Mouse (Mus musculus) embryonic facial prominence, embryonic 10.5 days (tissue): ENCODE measurements at regions not wholly inside any gene's neighbourhood (a gene's known extent, or its start where the extent isn't known, plus 50 kb on each side); places are given as distances from the start of the nearest gene placed in this dataset.

Experiments
- DNase-seq: peaks from one replicate; pipeline ENCODE4 v3.0.0-alpha.2; 2017; ENCODE audit warnings: low spot score
- H3K27ac ChIP-seq: fragments of 300-500 bp; sonication (generic); replicated peaks from 2 replicates; pipeline ENCODE4 v1.5.1; 2016; ENCODE audit warnings: mild to moderate bottlenecking
- H3K27me3 ChIP-seq: fragments of 300-500 bp; sonication (generic); replicated peaks from 2 replicates; pipeline ENCODE4 v1.6.1; 2016; ENCODE audit warnings: low read depth, mild to moderate bottlenecking; ENCODE audit not compliant: poor library complexity, severe bottlenecking
- H3K36me3 ChIP-seq: fragments of 300-500 bp; sonication (generic); replicated peaks from 2 replicates; pipeline ENCODE4 v1.6.1; 2016; ENCODE audit warnings: mild to moderate bottlenecking, moderate library complexity
- H3K4me1 ChIP-seq: fragments of 300-500 bp; sonication (generic); 2 replicates; pipeline ENCODE4 v1.6.1; 2016
- H3K4me3 ChIP-seq: fragments of 300-500 bp; sonication (generic); 2 replicates; pipeline ENCODE4 v1.5.1; 2016; ENCODE audit warnings: mild to moderate bottlenecking, moderate library complexity
- H3K9me3 ChIP-seq: fragments of 300-500 bp; sonication (generic); 2 replicates; pipeline ENCODE4 v1.6.1; 2016; ENCODE audit warnings: mild to moderate bottlenecking
- WGBS: fragments of 180-500 bp; shearing (Covaris S2); methylation state at CpG from one replicate; pipeline ENCODE4 v1.1.7; 2016; 5-methylcytosine and 5-hydroxymethylcytosine counted together

GRCm38 (mm10) chr11:56341040-56341439, 300.2 kb upstream of the Nmur2 start:
- H3K4me3 ChIP-seq: no peak overlapping the region
- no peaks in the 10 kb centered on the region for H3K4me1 ChIP-seq
- no peak for DNase-seq
- WGBS: 85% methylated on average over 2 of the region's 2 CpGs
- no peaks in the 10 kb centered on the region for H3K36me3 ChIP-seq
- no peaks in the 10 kb centered on the region for H3K27me3 ChIP-seq
- no peaks in the 10 kb centered on the region for H3K9me3 ChIP-seq
- no peak overlapping the region for H3K27ac ChIP-seq

- H3K4me3 ChIP-seq: no peak overlapping the region
- H3K27ac ChIP-seq: no peak overlapping the region
- no peaks in the 10 kb centered on the region for H3K27me3 ChIP-seq
- DNase-seq: no peak
- WGBS: 85% methylated on average over 2 of the region's 2 CpGs
- no peaks in the 10 kb centered on the region for H3K9me3 ChIP-seq
- H3K4me1 ChIP-seq: no peaks in the 10 kb centered on the region
- H3K36me3 ChIP-seq: no peaks in the 10 kb centered on the region
Observed at GRCm38 (mm10) chr11:56338511-56338910, 297.7 kb upstream of the Nmur2 start.

GRCm38 (mm10) chr11:56335937-56336336, 295.1 kb upstream of the Nmur2 start:
- Histone ChIP-seq H3K36me3 (no peaks in the 10 kb centered on the region), H3K27me3 (no peaks in the 10 kb centered on the region), H3K9me3 (no peaks in the 10 kb centered on the region), H3K27ac (no peak overlapping the region), H3K4me1 (no peaks in the 10 kb centered on the region), H3K4me3 (no peak overlapping the region)
- DNase-seq: no peak

DNA sequence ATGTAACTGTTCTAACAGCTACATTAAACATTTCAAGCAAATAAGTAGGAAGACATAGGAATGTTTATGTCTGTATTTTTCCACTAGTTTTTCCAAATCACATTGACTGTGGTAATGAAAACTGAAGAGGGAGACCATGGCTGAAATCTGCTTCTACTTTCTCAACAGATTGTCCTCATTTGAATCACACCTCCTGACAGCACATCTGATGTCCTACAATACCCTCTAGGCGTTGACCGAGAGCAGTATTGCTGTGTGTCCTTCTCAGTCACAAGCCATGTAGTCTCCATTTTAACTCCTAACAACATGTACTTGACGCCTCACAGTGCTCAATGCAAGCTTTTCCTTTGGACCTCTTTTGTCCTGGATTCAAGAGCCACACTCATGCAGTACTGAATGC, 279.5 kb upstream of the Nmur2 start:
- no peak for DNase-seq
- Histone ChIP-seq H3K36me3 (no peaks in the 10 kb centered on the region), H3K4me3 (no peak overlapping the region), H3K27ac (no peak overlapping the region), H3K4me1 (no peaks in the 10 kb centered on the region), H3K27me3 (no peaks in the 10 kb centered on the region), H3K9me3 (no peaks in the 10 kb centered on the region)
- WGBS: 88% methylated on average over 3 of the region's 3 CpGs

GRCm38 (mm10) chr11:56315221-56315987, 274.6 kb upstream of the Nmur2 start:
- H3K9me3 ChIP-seq: no peaks in the 10 kb centered on the region
- no peaks in the 10 kb centered on the region for H3K36me3 ChIP-seq
- no peak overlapping the region for H3K27ac ChIP-seq
- no peak overlapping the region for H3K4me3 ChIP-seq
- no peak for DNase-seq
- no peaks in the 10 kb centered on the region for H3K27me3 ChIP-seq
- 86% methylated on average over 5 of the region's 5 CpGs for WGBS
- H3K4me1 ChIP-seq: no peaks in the 10 kb centered on the region

- DNase-seq: no peak
- Histone ChIP-seq H3K4me3 (no peak overlapping the region), H3K4me1 (no peaks in the 10 kb centered on the region), H3K36me3 (no peaks in the 10 kb centered on the region), H3K27me3 (no peaks in the 10 kb centered on the region), H3K27ac (no peak overlapping the region), H3K9me3 (no peaks in the 10 kb centered on the region)
- 90% methylated on average over 1 of the region's 1 CpGs for WGBS
Observed at GRCm38 (mm10) chr11:56309549-56309948, 268.7 kb upstream of the Nmur2 start.

DNA sequence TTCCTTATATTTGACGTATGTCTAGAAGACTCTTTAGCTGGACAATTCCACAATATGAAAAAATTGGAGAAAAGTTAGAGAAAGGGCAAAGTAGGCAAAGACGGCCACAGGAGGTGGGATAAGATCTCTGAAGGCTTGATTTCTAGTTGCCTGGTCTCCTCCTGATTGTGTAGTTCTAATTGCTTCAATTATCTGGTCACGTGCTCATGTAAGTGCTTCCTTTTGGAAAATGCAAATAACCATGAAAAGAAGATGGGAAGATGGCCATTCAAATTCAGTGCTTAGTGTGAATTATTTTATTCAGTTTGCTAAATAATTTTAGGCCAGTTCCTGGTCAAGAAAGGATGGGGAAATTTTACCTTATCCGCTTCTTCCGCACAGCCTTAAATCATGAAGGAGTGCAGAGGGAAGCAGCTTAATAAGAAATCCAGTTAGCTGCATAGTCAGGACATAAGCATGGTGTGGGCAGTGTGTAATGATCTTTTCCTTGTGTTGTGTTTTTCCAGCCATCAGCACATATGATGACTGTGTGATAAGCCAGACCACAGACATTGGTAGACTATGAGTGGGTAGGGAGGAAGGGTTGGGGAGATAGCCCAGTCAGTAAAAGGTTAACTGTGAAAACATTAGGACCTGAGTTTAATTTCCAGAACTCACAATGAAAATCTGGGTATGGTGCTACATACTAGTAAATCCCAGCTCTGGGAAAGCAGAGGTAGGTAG, 267.7 kb upstream of the Nmur2 start:
- 84% methylated on average over 5 of the region's 5 CpGs for WGBS
- H3K9me3 ChIP-seq: no peaks in the 10 kb centered on the region
- H3K36me3 ChIP-seq: no peaks in the 10 kb centered on the region
- H3K4me3 ChIP-seq: no peak overlapping the region
- DNase-seq: no peak
- H3K27ac ChIP-seq: no peak overlapping the region
- H3K27me3 ChIP-seq: no peaks in the 10 kb centered on the region
- no peaks in the 10 kb centered on the region for H3K4me1 ChIP-seq

- Histone ChIP-seq H3K9me3 (no peaks in the 10 kb centered on the region), H3K27ac (no peak overlapping the region), H3K4me3 (no peak overlapping the region), H3K36me3 (no peaks in the 10 kb centered on the region), H3K27me3 (no peaks in the 10 kb centered on the region), H3K4me1 (no peaks in the 10 kb centered on the region)
- 25% methylated on average over 3 of the region's 3 CpGs for WGBS
- peak; percentile 11 for DNase-seq
Observed at GRCm38 (mm10) chr11:56307051-56307450, 266.2 kb upstream of the Nmur2 start.

DNA sequence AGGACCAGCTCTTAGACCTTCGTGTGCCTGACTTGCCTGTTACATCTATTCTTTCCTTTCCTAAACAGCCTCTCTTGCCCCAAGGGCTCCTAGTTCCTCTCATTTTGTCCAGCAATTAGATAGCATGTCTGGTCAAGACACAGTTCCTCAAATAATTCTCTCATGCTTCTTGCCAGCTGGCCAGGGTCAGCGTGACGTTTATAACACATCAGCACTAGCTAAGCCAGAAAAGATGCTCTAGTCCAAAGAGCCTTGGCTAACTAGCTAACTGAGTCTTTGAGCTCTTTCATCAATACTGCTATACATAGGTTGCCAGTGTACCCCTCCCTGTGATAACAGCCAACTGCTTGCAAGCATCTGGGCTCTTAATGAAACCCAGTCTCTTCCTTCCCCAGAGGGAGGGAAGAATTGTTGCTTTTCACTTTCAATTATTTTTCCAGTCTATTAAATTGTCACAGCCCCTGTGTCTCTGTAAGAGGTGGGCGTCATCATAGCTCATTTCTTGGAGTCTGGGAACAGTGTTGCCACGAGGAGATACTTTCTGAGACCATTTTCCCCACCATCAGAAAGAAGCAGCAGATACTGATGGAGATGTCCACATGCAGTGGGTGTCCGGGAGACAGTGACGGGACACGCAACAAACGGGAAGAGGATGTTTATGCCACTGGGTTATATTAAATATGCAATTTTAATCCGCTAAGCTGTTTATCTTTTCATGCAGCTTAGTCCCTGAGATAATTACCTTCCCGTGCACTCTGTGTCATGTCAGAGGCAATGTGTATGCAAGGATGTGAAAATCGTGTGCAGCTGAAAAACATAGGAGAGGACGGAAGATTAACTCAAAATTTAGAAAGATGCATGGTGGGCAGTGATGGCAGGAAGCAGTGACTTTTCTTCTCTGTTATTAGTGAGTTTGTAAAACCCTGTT, 250.1 kb upstream of the Nmur2 start:
- Histone ChIP-seq H3K36me3 (no peaks in the 10 kb centered on the region), H3K4me1 (no peaks in the 10 kb centered on the region), H3K4me3 (no peak overlapping the region), H3K27me3 (no peaks in the 10 kb centered on the region), H3K27ac (no peak overlapping the region), H3K9me3 (no peaks in the 10 kb centered on the region)
- 86% methylated on average over 13 of the region's 13 CpGs for WGBS
- no peak for DNase-seq

- no peak overlapping the region for H3K4me3 ChIP-seq
- H3K27me3 ChIP-seq: no peaks in the 10 kb centered on the region
- H3K36me3 ChIP-seq: no peaks in the 10 kb centered on the region
- H3K9me3 ChIP-seq: no peaks in the 10 kb centered on the region
- H3K27ac ChIP-seq: no peak overlapping the region
- DNase-seq: no peak
- 79% methylated on average over 2 of the region's 2 CpGs for WGBS
- no peaks in the 10 kb centered on the region for H3K4me1 ChIP-seq
Observed at GRCm38 (mm10) chr11:56285575-56286260, 244.9 kb upstream of the Nmur2 start.

DNA sequence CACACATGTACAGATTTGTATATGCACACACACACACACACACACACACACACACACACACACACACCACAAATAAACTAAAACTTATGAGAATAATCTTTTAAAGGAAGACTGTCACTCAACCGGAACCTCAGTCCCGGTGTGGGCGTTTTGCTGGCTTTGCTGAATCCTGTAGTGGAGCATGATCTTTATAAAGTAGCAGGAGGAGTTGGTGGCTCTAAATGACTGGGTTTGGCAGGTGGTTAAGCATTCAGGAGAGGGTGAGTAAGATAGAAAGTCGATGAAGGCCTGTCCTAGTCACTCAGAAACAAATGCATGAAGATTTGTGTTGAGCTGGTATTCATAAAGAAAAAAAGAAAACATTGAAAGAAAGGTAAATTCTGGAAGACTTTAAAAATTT, 240.4 kb upstream of the Nmur2 start:
- Histone ChIP-seq H3K27ac (no peak overlapping the region), H3K4me1 (no peaks in the 10 kb centered on the region), H3K27me3 (no peaks in the 10 kb centered on the region), H3K4me3 (no peak overlapping the region), H3K9me3 (no peaks in the 10 kb centered on the region), H3K36me3 (no peaks in the 10 kb centered on the region)
- WGBS: 87% methylated on average over 4 of the region's 4 CpGs
- no peak for DNase-seq

DNA sequence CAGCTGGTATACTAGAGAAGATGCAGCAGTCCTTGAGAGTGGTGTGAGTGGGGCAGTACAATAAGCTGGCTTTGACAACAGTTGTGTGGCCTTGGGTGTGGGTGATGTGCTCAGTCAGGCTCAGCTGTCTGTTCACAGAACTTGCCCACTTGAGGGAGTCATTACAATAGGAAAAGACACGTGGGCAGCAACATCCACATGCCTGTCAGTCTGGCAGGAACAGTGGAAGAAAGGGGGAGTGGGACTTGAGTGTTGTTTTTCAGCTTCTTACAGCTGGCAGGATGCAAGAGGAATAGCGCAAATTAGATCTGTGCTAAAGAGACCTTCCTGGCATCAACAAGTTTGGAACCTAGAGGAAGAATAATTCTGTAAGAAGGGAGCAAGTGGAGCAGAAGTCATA, 239.4 kb upstream of the Nmur2 start:
- DNase-seq: no peak
- Histone ChIP-seq H3K36me3 (no peaks in the 10 kb centered on the region), H3K4me3 (no peak overlapping the region), H3K27me3 (no peaks in the 10 kb centered on the region), H3K4me1 (no peaks in the 10 kb centered on the region), H3K9me3 (no peaks in the 10 kb centered on the region), H3K27ac (no peak overlapping the region)
- 61% methylated on average over 2 of the region's 2 CpGs for WGBS
